Mouse (Mus musculus) embryo, embryonic 10.5 days (tissue): Measurements from ENCODE around the gene Lmo2.
A peak's percentile ranks its signal among the peaks of the same experiment; 100 is the strongest.

ENCODE experiments used
- DNase-seq: peaks from one replicate; pipeline ENCODE4 v3.0.0-alpha.2; 2015; ENCODE audit warnings: low spot score

Lmo2 gene

DNA sequence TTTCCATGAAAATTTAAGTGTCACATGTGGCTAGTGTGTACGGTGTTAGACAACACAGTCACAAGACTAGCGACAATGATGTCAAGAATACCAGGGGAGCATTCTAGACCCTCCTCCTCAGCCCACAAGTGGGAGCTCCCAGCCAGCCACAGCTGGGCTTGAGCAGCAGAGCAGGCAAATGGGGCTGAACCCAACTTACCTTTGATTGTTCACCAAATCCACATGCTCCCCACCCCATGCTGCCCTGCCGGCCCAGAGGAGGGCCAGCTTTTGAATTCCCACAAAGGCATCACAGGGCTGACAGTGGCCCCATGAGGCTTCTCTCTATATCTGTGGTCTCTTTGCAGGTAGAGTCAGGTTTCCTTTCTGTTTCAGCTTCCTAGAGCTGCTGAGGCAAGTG lies 16.7 kb upstream of the Lmo2 start:
- DNase-seq = no peak

DNA sequence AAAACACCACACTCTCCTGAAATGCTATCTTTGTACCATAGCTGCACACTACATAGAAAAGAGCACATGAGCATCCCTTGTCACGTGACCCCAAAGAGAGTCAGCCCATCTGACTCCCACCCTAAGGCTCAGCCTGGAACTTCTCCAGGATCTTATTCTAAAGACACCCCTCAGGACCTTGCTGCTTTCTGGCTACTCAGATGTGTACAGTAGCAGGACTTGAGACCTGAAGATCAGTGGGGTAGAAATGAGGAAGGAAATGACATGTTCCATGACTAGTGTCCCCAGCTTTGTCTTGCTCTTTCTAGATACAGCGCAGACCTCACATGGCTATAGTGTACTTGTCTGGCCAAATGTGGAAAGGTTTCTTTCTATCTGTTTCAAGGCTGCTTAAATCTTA lies 12.9 kb upstream of the Lmo2 start:
- DNase-seq = no peak

DNA sequence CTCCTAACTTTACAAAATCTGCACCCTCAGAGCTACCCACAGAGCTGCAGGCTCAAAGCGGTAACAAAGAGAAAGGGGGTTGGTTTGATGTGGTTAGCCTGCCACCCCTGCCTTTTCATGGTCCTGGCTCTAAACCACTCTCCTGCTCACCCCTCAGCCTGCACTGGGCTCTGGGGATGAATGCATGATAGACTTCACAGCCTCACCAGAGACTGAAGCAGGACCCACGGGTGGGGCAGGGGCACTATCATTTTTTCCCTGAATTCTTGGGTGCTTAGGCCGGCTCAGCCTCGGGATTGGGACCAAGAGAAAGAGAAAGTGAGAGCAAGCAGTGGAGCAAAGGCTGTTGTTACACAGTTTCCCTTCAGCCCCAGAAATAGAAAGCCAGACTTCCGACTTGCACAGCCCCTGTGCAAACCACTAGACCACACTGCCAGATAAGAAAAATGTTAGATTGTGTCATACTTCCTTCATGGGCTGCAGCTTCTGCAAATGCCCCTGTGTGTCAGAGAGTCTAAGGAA lies 12.2 kb upstream of the Lmo2 start:
- no peak for DNase-seq

DNA sequence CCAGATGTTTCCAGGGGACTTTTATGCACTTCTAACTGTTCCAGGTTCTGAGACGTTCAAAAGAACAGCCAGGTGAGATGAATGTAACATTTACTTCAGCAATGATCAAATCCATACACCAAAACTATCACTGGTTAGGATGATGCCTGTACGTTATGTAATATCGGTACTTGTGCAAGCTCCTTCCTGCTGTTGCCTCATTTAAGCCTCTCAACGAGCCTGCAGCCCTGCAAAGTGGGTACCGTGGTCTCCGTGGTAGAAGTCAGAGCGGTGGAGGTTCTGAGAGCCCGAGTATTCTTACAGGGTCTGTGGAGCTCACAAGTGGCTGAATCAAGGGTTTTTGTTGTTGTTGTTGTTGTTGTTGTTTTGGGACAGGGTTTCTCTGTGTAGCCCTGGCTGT lies 10.9 kb upstream of the Lmo2 start:
- no peak for DNase-seq

DNA sequence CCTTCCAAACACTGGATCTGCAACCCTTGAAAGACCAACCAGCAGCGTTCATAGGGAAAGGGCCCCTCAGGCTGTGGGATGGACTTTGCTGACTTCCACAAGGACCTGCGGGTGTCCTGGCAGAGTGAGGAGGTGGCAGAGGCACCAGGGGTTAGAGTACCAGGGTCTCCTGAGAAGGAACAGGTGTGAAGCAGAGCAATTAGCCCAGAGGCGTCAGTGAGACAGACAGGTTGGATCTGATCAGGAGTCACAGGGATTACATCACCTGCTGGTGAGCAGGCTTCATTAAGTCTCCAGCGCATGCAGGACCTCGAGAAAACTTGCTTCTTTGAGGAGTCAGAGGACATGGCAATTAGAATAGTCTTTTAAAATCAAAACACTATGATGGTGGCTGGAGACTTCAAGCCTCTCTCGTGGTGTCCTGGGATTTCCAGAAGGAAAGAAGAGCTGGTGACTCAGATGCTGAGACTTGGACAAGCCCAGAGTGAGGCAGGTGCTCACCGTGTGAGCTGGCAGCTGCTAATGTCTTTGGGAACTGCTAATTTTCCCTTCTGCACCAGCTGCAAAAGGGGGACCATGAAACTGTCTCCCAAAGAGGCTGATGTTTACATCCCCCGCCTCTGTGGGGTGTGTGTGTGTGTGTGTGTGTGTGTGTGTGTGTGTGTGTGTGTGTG lies 9.7 kb upstream of the Lmo2 start:
- DNase-seq = no peak

DNA sequence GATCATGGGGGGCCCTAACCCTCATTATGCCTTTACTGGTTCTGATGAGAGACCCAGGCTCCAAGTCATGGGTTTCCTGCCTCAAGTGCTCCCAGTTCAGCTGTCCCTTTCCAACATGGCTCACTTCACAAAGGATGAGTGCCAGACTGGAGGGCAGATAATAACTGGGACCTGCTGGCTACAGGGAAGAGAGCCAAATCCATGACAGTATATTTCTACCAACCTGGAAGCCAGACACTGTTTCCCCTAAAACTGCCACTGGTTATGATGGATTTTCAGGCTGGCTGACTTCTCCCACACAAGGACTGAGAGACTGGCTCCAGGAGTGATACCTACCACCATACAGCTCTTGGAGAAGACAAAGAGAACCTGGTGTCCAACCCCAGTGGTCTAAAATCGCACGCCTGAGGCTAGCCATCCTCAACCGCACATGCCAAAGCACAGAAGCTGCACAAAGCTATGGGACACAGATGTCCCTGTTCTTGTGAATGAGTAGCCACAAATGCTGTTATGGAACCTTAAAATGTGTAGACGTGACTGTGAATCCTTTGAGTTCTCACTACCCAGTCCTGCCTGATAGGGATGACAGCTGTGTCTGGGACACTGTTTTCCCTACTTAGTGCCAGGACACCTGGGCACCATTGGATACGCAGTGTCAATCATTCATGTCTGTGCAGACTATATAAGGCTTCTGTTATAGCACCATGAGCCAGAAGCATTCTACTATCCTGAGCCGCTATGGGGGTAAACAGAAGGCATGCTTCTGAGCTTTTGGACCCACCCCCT lies 4.5 kb upstream of the Lmo2 start:
- no peak for DNase-seq

DNA sequence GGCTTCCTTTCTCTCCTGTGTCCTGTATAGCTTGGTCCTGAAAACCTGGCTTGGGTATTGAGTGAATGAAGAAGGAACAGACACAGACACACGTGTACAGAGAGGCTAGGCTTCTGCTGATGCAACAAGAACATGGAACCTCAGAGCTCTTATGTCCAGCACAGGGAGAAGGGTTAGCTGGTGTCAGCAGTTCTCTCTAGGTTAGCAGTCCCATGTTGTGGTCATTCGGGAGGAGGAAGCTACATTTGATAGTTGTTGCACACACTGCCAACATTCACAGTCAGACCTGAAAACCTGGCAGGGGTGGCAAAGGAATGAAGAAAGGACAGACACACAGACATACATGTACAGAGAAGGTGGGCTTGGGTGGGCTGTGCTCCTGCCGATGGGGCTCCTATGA lies 2.1 kb upstream of the Lmo2 start:
- no peak for DNase-seq

DNA sequence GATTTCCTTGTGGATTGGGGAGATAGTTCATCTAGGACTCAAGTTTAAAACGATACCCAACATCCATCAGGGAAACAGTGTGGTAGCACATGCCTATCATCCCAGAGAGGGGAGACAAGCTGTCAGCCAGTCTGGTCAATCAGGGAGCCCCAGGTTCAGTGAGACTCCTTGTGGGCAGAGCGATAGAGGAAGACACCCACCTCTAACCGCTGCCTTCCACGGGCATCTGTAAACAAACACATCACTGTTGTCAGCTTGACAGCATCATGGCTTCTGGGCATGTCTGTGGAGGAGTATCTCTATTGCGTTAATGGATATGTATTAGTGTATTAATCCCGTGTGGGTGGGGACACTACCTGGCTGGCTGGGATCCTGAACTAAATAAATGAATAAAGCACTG lies 919 bp upstream of the Lmo2 start:
- no peak for DNase-seq

DNA sequence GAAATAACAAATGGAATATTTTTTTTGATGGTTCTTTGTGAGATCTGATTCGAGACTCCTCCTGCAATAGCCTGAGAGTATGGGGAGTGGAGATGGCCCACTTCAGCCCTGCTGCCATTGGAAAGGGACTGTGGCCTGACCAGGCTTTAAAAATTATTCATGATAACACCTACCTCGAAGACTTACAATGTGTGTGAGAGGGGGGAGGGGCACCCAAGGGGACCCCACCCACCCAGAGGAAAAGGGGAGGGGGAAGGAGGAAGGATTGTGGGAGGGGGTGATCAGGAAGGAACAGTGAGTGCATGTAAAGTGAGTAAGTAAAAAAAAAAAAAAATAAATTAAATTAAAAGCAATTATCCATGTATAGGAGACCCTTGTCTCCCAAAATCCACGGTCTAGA lies 848 bp downstream of the Lmo2 start:
- DNase-seq = no peak

DNA sequence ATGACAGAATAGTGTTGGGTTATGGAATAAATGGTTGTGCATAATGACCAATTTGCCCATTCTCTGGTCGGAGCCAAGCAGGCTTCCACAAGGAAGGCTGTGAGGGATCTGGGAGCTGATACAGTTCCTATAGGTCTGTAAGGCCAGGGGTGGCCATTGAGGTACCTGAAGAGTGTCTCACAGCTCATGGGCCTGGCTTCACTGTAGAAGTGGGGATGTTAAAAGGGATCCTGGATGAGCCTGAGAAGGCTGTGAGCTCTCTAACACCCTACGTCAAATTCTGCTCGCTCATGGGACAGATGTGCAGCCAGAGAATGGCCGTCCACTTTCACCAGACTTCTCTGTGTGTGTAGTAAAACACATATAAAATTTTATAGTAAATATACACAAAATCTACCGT lies 1.3 kb downstream of the Lmo2 start:
- no peak for DNase-seq

DNA sequence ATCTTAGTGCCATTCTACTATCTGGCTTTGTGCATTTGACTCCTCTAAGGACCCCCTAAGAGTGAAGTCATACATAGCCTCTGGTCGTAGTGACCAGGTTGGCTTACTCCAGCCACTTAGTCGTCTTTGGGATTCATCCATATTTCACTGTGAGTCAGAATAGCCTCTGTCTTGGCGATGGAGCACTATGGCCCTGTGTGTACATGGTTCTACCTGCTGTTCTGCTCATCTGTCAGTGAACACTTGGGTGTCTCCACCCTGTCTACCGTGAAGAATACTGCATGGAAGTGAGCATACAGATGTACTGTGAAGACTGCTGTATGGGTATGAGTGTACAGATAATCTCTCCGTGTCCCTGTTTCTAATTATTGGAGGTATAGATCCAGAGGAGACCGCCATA lies 1.8 kb downstream of the Lmo2 start:
- DNase-seq = no peak

DNA sequence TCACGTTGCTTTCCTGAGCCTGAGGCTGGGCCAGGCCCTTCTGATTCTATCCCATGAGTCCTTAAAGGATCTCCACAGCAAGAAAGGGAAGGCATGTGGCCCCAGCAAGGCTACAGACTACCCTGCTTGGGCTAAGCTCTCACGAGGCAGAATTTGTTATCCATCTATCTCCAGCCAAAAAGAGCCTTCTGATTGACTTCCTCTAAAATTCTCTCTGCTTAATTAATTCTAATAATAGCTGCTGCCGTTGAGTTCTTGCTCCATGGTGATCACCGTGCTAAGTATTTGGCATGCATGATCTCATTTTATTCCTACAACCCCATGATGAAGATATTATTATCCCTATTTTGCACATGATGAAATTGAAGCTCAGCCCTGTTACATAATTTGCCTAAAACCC lies 4.6 kb downstream of the Lmo2 start:
- DNase-seq = no peak

DNA sequence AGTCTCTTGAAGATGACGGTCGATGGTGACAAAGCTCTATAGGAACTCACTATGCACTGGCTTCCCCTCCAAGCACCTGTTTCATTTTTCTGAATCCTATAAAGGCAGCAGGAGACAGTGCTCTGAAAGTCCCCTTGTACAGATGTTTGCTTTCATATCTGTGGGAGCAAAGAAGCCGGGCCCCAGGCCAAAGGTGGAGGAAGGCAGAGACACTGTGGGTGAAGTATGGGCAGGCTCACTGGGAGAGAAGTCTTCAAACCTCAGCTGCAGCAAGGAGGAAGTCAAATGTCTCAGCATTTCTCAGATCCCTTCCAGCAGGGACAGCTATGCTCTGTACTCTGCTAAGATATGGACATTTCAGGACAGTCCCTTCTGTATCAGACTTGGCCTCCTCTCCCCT lies 7.6 kb downstream of the Lmo2 start:
- no peak for DNase-seq

DNA sequence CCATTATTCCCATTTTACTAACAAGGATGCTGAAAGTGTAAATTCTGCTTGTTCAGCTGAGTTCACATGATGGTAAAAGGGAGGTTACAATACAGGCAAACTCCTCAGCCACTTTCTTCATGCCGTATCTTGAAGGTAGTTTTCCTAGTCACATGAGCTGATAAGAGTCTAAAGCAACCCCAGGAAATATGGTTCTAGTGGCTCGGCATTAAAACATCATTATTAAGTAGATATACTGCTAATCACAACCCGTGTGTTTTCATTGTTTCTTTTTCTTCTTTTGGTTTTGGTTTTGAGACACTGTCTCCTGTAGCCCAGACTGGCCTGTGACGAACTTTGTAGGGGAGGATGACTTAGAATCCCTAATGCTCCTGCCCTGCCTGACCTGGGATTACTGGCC lies 10.4 kb downstream of the Lmo2 start:
- DNase-seq = no peak

DNA sequence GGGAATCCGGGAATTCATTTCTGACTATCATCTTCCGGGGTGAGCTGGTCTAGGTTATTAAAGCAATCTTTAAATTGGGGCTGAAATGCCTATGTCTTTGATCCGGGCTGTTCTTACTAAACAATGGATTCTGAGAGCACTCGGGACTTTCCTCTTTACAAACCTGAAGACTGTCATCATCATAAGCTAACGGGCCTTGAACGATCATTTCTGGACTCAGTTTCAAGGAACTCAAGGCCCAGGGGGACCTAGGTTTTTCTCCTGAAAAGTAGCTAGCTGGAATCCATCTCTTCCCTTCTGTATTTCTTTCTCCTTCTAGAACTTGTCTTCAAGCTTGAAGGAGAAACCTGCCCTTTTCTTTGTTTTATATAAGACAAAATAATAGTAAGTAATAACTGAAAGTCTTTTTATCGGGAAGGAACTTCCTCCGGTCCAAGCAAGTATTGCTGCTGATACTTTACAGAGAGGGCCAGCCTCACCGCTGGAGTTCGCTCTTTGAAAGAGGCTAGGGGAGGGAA lies 11.2 kb downstream of the Lmo2 start:
- no peak for DNase-seq

DNA sequence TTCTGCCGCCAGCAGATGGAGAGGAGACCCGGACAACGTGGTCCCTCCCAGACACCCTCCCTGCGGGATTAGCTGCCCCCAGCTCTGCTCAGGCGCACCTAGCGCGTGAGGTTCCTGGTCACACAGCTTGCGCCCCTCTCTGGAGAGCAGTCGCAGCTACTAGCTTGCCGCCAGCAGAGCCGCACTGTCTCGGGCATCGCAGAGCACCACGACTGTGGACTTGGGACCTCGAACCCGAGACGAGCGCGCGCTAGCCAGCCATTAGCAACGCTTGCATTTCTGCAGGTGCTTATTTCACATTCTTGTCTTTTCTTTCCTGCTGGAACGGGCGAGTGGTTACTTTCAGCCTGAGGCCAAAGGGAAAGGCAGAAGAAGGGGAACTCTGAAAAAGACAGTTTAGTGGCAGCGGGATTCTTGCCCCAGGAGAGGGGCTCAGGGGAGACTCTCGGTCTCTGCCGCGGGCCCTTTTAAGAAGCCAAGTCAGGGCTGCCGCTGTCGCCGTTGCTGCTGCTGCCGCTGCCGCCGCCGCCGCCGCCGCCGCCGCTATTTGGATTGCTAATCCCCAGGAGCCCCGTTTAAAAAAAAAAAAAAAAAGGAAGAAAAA lies 11.8 kb downstream of the Lmo2 start:
- DNase-seq = peak; percentile 78

DNA sequence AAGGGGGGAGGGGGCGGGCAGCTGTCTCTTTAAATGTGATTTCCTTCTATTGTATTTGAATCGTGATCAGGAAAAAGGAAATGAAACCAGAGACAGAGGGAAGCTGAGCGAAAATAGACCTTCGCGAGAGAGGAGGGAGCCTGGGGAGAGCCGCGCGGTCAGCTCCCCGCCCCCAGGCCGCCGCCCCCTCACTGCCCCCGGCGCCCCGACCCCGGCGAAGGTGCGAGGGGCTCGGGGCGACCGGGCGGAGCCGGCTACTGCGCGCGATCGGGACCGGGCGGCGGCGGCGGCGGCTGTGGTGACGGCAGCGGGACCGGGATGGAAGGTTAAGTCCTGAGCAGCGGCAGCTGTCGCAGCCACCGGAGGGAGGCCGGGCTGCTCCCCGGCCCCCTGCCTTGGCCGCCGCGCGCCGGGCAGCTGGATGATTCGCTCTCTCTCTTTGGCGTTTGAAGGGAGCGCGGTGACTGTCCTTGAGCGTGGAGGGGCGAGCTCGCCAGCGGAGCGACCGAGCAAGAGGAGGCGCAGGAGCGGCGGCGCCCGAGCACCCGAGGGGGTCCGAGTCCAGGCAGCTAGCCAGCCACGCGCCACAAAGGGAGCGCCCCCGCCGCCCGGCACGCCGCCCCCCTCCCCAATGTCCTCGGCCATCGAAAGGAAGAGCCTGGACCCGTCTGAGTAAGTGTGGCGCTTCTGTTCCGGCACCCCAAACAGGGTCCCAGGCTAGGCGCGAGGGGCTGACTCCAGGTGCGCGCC lies 12.4 kb downstream of the Lmo2 start:
- peak; percentile 67 for DNase-seq

DNA sequence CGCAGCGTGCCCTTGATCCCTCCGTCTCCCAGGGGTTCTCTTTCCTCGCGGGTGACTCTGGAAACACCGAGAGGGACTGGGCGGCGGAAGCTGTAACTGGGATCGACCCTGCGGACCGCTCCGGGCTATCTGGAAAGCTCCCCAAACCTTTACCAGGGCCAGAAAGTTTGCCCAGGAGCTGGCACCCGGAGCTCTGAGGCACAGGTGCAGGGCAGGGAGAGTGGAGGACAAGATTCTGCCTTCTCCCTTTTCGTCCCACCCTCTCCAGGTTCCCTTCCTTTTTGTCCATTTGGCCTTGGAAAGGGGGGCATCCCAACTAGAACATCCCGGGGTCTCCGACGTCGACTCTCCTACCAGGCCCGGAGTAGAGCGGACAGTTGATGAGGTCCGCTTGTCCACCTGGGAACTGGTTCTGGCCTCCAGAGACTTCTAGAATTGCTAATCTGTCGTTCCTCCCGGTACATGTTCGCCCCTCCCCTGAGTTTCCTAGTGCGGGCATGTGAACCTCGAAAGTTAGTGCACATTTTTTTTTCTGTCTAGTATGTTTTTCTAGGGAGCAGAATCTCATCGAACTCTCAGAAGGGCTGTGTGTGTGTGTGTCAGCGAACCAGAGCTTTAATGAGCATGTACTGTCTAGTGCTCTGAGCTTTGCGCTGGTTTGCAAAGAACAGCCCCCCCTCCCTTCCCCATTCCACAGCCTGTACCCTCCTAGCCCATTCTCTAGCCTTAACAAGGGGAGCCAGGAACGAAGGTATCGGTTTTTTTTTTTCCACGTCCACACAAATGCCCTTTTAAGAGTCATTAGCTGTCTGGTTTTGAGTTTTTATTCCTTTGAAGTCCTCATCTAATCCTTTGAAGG lies 13.2 kb downstream of the Lmo2 start:
- DNase-seq = peak; percentile 43

DNA sequence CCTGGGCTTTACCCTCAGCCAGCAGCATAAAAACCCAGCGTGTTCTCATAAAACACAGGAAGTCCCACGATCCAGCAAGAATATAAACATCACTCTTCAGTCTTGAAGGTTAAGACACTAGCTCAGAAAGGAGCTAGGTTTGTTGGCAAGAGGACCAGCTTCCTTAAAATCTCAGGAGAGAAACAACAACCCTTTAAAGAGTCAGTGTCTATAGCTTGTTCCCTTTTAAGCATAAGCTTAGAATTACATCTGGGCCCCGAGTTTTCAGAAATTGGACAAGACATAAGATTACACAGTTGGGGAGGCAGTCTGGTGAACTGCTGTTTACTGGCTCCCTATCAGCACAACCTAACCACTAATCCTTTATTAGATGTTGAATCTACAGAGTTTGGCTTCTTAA lies 14.1 kb downstream of the Lmo2 start:
- no peak for DNase-seq

DNA sequence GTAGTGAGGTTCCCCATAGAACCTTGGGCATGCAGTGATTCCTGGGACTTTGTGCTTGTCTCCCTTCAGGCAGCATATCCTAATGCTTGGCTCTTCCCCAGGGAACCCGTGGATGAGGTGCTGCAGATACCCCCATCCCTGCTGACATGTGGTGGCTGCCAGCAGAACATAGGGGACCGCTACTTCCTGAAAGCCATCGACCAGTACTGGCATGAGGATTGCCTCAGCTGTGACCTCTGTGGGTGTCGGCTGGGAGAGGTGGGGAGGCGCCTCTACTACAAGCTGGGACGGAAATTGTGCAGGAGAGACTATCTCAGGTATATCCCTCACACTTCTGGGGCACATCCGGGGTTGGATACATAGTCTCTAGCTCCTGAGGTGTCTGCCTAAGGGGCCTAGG lies 18.1 kb downstream of the Lmo2 start:
- DNase-seq = no peak

DNA sequence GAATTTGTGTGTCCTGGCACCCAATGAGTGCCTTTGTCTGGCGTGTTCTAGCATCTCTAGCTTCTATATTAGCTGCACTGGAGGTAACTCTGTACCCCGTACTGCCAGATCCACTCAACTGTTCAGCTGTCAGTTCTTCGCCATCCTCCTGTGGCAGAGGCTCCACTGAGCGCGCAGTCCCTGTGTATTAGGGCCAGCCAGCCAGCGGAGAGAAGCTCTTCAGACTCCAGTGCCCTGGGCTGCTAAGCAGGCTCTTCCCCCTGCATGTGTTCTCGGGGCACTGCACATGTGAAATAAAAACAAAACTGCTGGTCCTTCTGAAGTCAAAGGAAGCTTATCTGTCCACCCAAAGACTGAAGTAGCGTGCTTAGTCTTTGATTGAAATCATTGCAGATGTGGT lies 19.4 kb downstream of the Lmo2 start:
- DNase-seq = no peak
